Mouse (Mus musculus) stomach, embryonic 14.5 days (tissue): ENCODE measurements around the gene Olfr429. TPM values are rescaled to one million over a fixed set of nuclear protein-coding genes. Genes with fewer than 3 reads are reported as not detected.

Source experiments
- ATAC-seq: fragments of 200-750 bp; cut with Nextera tagmentation; 2 replicates; pipeline ENCODE4 v1.8.0; 2017; ENCODE audit warnings: low read depth, moderate TSS enrichment; ENCODE audit not compliant: insufficient number of reproducible peaks, insufficient read depth, low FRiP score
- H3K27ac ChIP-seq: fragments of 300-500 bp; sonication (generic); 2 replicates; pipeline ENCODE4 v1.5.1; 2014; ENCODE audit warnings: mild to moderate bottlenecking, low read length, moderate library complexity, mixed read lengths
- H3K27me3 ChIP-seq: fragments of 300-500 bp; sonication (generic); 2 replicates; pipeline ENCODE4 v1.6.1; 2014; ENCODE audit warnings: low read length, control low read depth, mixed read lengths; ENCODE audit not compliant: control insufficient read depth, insufficient read depth
- H3K36me3 ChIP-seq: fragments of 300-500 bp; sonication (generic); 2 replicates; pipeline ENCODE4 v1.6.1; 2014; ENCODE audit warnings: mild to moderate bottlenecking, control low read depth, low read length, moderate library complexity, mixed read lengths; ENCODE audit not compliant: control insufficient read depth, insufficient read depth
- H3K4me1 ChIP-seq: fragments of 300-500 bp; sonication (generic); 2 replicates; pipeline ENCODE4 v1.6.1; 2014; ENCODE audit warnings: low read length, control low read depth, mixed read lengths; ENCODE audit not compliant: control insufficient read depth, insufficient read depth
- H3K4me2 ChIP-seq: fragments of 300-500 bp; sonication (generic); replicated peaks from 2 replicates; pipeline ENCODE4 v1.6.1; 2014; ENCODE audit warnings: low read depth, low read length, control low read depth
- H3K4me3 ChIP-seq: fragments of 300-500 bp; sonication (generic); 2 replicates; pipeline ENCODE4 v1.5.1; 2014; ENCODE audit warnings: low read depth, low read length, control low read depth
- H3K9ac ChIP-seq: fragments of 300-500 bp; sonication (generic); replicated peaks from 2 replicates; pipeline ENCODE4 v1.6.1; 2014; ENCODE audit warnings: low read depth, mild to moderate bottlenecking, control low read depth, low read length, moderate library complexity, mixed read lengths
- H3K9me3 ChIP-seq: fragments of 300-500 bp; sonication (generic); 2 replicates; pipeline ENCODE4 v1.6.1; 2016; ENCODE audit warnings: low read depth, low read length, control low read depth; ENCODE audit not compliant: control insufficient read depth
- whole genome bisulfite sequencing: fragments of 180-500 bp; shearing (Covaris S2); extraction: QIAGEN DNeasy Blood & Tissue Kit; methylation state at CpG from one replicate; pipeline ENCODE4 v1.1.7; 2014; 5-methylcytosine and 5-hydroxymethylcytosine counted together
- polyA plus RNA-seq: library from polyadenylated mRNA; unstranded; fragments of >200 nt; fragmentation: Nextera tagmentation; extraction: Ambion mirVana; gene quantifications from 2 replicates; pipeline ENCODE4 v1.2.1, GENCODE M21; 2014

Olfr429 gene
- polyA plus RNA-seq, 1 experiment from 2014 or later, result not detected

GRCm38 (mm10) chr1:174121062-174121461 is 36.9 kb downstream of the Olfr429 start, which contains the start of gene Olfr231:
Gene Olfr231, minus strand, starts transcription at chr1:174121162.
- no peak within 1 kb of the TSS for H3K4me2 ChIP-seq
- no peaks in the 10 kb centered on the region for H3K9me3 ChIP-seq
- no peaks in the 10 kb centered on the region for H3K36me3 ChIP-seq
- no peaks in the 10 kb centered on the region for H3K27me3 ChIP-seq
- no peak within 1 kb of the TSS for H3K27ac ChIP-seq
- no peak for ATAC-seq
- H3K4me1 ChIP-seq, result no peaks in the 10 kb centered on the region
- 45% methylated on average over 2 of the region's 2 CpGs for WGBS
- no peak within 1 kb of the TSS for H3K9ac ChIP-seq
- no peak within 1 kb of the TSS for H3K4me3 ChIP-seq

DNA sequence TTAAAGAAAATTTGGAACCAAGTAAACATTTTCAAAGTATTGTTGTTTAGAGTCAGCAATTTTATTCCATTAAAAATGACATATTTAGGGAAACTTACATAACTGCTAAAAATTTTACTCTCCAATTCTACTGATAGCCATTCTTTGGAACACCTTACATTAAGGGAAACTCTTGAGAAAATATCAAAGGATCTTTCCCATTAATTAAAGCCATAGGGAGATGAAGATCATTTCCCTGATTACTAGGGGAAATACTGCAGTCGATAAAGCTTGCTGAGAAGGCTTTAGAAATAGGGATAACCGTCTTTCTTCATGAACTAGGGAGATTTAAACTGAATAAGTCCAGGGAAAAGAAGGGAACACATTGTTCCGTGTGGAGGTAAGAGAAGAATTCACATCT is 47.1 kb downstream of the Olfr429 start, which contains the start of gene Olfr424:
TSS of gene Olfr424 (plus strand) at position 301 of the 400 bp plus-strand sequence.
- H3K27me3 ChIP-seq, result no peaks in the 10 kb centered on the region
- H3K4me2 ChIP-seq, result no peak within 1 kb of the TSS
- no peak within 1 kb of the TSS for H3K9ac ChIP-seq
- WGBS, result 74% methylated on average over 3 of the region's 3 CpGs
- H3K27ac ChIP-seq, result no peak within 1 kb of the TSS
- H3K4me1 ChIP-seq, result no peaks in the 10 kb centered on the region
- no peak for ATAC-seq
- no peaks in the 10 kb centered on the region for H3K9me3 ChIP-seq
- H3K4me3 ChIP-seq, result no peak within 1 kb of the TSS
- no peaks in the 10 kb centered on the region for H3K36me3 ChIP-seq

DNA sequence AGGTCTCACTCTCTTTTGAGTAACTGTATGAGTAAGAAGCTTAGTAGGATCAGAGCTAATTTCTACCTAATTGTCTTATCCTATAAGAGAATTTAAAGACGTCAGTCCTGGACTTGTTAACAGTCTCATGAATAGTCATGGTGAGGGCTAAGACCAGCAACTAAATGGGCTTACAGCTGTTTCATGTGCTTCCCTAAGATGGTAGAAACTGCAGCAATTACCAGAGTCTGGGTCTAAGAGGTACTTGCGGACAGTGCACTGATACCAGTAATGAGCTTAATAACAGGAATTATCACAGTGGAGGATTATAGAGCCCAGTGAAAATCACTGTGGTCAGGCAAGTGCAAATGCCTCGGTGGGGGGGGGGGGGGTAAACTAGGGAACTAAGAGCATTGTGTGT is 47.9 kb downstream of the Olfr429 start:
- no peak overlapping the region for H3K4me2 ChIP-seq
- no peak overlapping the region for H3K27ac ChIP-seq
- no peak overlapping the region for H3K9ac ChIP-seq
- ATAC-seq, result no peak
- no peaks in the 10 kb centered on the region for H3K27me3 ChIP-seq
- H3K36me3 ChIP-seq, result no peaks in the 10 kb centered on the region
- H3K4me1 ChIP-seq, result no peaks in the 10 kb centered on the region
- 75% methylated on average over 3 of the region's 3 CpGs for WGBS
- H3K4me3 ChIP-seq, result no peak overlapping the region
- H3K9me3 ChIP-seq, result no peaks in the 10 kb centered on the region

Other genes with a start within 250 kb of the Olfr429 start
- gene Ifi211, start 171.3 kb upstream of the Olfr429 start, polyA plus RNA-seq, result 0.43 and 0.80 TPM in 2 replicates
- 1.9 and 2.5 TPM in 2 replicates for gene Mndal, start 141.8 kb upstream of the Olfr429 start, polyA plus RNA-seq
- gene Ifi203, start 141.7 kb upstream of the Olfr429 start, polyA plus RNA-seq, result 1.1 and 2.2 TPM in 2 replicates
- 0.14 and 0.23 TPM in 2 replicates for gene Ifi202b, start 101.6 kb upstream of the Olfr429 start, polyA plus RNA-seq
- gene Ifi205, start 52.5 kb upstream of the Olfr429 start, polyA plus RNA-seq, result 0.36 TPM in 1 of 2 replicates, not detected in the other
- gene Olfr433, start 43.6 kb upstream of the Olfr429 start, polyA plus RNA-seq, result not detected in 2 replicates
- gene Olfr432, start 35.1 kb upstream of the Olfr429 start, polyA plus RNA-seq, result not detected in 2 replicates
- gene Olfr430, start 17.7 kb upstream of the Olfr429 start, polyA plus RNA-seq, result not detected in 2 replicates
- gene Olfr427, start 12.6 kb downstream of the Olfr429 start, polyA plus RNA-seq, result not detected in 2 replicates
- not detected in 2 replicates for gene Olfr231, start 36.8 kb downstream of the Olfr429 start, polyA plus RNA-seq
- gene Olfr424, start 47.2 kb downstream of the Olfr429 start, polyA plus RNA-seq, result not detected in 2 replicates
- gene Olfr420, start 71.3 kb downstream of the Olfr429 start, polyA plus RNA-seq, result not detected in 2 replicates
- gene Spta1, start 88.4 kb downstream of the Olfr429 start, polyA plus RNA-seq, result 0.27 and 0.38 TPM in 2 replicates
- not detected in 2 replicates for gene Olfr419, start 167.7 kb downstream of the Olfr429 start, polyA plus RNA-seq
- not detected in 2 replicates for gene Mptx1, start 246.2 kb downstream of the Olfr429 start, polyA plus RNA-seq